Mouse (Mus musculus): Measurements from ENCODE around the gene Smpdl3b.

Gene Smpdl3b

DNA sequence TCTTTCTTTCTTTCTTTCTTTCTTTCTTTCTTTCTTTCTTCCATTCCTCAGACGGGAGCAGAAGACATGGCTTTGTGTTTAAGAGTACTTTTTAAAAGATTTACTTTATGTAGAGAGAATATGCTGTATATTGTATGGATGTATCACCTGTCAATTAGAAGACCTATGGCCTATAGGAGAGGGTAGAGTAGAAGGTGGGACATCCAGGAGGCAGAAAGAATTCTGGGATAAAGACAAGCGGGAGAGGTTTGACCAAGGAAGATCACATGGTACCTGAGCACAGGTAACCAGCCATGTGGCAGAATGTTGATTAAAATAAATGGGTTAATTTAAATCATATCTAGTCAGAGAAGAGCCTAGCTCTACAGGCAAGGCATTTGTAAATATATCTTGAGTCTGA is 22.3 kb downstream of the Smpdl3b start:
- no peak for DNase-seq (ENCODE audit: low spot score)

DNA sequence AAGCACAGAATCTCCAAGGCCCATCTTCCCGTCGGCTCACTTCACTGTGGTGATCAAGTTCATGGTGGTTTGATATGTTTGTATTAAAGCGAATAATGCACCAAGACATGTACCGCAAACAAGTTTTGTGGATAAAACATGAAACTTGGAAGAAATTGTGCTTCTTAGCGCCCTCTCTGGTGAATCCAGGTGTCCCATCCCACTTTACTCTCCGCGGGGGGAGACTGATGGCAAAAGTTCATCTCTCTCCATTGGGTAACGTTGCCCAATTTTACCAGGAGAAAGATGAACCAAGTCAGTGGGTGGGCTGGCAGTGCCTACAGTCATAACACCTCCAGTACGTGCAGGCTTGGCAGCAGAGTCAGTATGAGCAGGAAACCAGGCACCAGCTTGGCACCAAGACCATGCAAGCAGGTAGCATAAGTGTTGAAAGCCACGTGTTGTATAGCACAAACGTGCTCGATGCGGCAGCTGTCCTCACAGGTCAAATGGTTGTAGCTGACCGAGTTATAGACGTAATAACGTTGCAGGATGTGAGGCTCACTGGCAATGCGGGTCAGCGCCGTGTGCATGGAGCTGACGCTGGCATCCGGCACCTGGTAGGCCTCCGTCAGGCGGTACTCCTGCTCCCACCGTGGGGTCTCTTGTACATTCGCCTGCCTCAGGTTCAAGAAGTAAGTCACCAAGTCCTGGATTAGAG is 23.8 kb downstream of the Smpdl3b start:
- DNase-seq (ENCODE audit: low spot score) = no peak

DNA sequence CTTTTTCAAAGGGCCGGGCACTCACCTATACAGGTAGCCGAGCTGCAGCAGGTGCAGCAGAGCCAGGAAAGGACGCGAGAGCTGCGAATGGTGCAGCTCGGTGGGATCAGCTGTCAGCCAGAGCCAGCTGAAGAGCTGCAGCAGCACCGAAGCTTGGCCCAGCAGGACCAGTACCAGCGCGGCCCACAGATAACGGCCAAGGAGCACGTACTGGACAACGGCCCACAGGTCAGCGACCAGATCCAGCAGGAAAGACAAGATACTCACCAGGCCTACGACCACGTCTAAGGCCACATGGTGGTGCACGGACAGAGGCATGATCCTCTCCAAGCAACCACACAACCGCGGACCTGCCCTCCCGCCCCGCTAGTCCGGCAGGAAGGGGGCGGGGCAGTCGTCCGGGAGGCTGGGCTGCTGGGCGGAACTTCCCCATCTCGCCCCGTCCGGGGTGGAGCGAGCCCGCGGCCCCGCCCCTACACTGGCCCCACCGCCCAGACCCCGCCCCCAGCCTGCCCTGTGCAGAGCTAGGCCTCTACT is 24.8 kb downstream of the Smpdl3b start, which contains the start of gene Xkr8:
Gene Xkr8, minus strand, starts transcription at position 399 of the 537 bp plus-strand sequence.
- DNase-seq (ENCODE audit: low spot score) = peak; percentile 93

DNA sequence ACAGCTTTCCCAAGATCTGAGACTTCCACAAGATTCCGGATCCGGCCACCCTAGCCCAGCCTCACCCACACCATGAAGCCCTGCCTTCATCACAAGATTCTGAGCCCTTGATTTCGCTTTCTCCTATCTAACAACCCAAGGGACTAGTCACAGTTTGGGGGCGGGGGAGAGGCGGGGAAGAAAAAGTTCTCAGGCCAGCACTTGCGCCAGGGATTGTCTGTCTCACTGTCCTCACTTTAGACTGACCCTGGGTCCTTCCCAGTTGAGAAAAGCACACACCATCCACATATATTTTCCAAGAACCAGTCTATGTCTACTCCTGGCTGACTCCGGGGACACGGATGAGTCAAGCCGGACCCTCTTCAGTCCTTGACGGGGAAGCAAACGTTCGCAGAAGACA is 25.4 kb downstream of the Smpdl3b start:
- DNase-seq (ENCODE audit: low spot score) = no peak

DNA sequence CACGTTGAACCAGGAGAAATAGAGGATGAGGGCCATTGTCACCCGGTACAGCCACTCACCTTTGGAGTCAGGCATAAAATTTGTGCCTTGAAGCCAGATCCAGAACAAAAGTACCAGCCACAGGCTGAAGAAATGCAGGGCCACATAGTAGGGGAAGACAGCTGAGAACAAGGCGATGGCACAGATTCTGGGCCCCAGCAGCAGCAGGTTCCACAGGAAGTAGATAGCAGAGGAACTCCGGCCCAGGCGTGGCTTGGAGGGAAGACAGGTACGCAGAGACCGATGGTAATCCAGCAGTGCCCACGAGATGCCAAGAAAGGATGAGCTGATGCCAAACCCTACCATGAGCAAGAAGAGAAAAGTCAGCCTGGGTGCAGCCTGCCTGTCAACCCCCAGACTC is 28.8 kb downstream of the Smpdl3b start:
- no peak for DNase-seq (ENCODE audit: low spot score)

DNA sequence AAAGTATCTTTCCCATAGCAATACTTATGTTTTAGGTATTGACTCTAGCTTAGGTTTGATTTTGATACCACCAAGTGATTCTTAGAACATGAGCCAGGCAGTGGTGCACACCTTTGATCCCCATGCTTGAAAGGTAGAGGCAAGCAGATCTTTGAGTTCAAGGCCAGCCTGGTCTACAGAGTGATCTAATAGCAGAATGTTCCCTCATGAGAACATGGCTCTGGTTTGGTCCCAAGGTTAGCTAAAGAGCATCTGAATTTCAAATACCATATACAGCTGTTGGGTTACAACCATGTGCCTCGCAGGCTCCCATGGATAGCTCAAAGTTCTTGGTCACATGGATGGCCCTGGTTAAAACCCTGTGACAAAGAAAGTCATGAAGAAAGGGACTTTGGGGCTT is 38.8 kb downstream of the Smpdl3b start:
- DNase-seq (ENCODE audit: low spot score) = no peak

DNA sequence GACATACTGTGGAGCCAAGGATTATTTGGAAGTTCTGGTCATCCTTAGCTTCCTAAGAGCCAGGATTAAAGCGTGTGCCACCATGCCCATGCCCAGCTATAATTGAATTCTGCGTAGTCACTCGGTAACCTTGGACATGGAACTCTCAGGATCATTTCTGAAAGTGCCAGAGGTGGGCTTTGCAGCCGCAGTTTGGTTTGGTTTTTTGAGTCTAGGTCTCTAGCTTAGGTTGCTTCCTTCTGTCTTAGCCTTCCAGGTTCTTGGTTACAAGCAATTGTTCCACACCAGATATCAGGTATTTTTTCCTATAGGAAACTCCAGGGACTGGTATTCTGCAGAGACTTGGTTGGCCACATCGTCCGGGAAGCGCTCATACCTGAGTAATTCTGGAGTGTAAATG is 43.9 kb downstream of the Smpdl3b start:
- no peak for DNase-seq (ENCODE audit: low spot score)

DNA sequence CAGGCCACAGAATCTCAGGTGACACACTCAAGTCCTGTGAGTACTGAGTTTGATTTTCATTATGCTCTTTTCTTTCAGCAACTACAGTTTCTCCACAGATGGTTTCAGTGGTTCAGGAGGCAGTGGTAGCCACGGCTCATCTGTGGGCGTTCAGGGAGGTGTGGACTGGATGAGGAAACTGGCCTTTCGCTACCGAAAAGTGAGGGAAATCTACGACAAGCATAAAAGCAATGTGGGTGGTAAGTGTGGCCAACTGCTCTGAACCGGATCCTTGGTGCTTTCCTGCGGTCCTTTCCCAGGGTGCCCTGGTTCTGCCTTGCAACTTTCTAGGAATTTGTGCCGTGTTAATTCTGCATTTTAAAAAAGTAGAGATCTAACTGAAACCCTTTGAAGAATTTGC is 50.2 kb downstream of the Smpdl3b start:
- no peak for DNase-seq (ENCODE audit: low spot score)

DNA sequence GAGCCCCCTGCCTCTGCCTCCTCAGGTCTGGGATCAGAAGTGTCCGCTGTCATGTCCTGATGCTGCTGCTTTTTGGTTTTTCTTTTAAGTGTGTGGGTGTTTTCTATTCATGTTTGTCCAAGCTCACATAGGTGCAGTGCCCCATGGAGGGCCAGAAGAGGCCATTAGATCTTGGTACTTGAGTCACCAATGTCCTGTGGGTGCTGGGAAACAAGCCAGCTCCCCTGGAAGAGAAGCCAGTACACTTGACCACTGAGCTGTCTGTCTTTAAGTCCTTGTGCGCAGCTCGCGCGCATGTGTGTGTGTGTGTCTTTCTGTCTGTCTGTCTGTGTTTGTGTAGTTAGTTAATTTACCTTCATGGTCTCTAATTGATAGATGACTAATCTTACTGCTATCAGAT is 55.0 kb downstream of the Smpdl3b start:
- DNase-seq (ENCODE audit: low spot score) = no peak

DNA sequence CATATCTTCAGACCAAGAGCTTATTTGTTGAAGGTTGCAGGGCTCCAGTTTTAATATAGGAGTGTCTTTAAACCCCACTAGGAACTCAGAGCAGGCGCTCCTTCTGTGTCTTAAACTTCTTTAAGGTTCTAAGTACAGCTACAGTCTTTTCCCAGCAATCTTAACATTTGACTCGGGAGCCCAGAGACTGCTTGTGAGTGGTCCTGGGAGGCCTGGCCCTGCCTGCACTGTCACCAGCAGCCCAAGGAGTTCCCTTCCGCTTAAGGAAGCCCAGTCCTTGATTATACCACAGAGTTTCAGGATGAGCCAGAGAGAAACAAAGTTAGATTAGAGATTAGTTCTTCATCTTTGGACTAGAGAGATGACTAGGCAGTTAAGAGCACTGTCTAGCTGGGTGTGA is 63.7 kb downstream of the Smpdl3b start:
- no peak for DNase-seq (ENCODE audit: low spot score)

DNA sequence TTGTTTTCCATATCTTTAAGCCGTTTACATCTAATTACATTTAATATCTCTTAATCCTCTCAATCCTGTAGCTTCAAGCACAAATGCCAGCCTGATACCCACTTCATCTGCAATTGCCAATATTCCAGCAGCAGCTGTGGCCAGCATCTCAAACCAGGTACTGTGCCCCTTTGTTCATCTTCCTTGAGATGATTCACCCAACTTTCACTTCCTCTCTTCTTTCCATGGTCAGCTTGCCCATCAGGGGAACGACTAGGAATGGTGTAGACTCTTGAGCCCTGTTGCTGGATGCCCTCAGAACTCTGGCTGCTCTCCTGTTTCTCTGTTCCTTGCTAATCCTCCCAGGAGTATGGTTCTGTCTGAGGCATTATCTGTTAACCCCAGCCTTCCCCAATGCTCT is 67.4 kb downstream of the Smpdl3b start:
- DNase-seq (ENCODE audit: low spot score) = no peak
